Mouse (Mus musculus) MEL (cell line): ENCODE measurements at regions not wholly inside any gene's neighbourhood (a gene's known extent, or its start where the extent isn't known, plus 50 kb on each side); places are given as distances from the start of the nearest gene placed in this dataset.

ENCODE experiments used
- DNase-seq: peaks from one replicate; pipeline ENCODE4 v3.0.0; 2011; ENCODE audit warnings: low read depth, low spot score
- H3K27ac ChIP-seq: 2 replicates; pipeline ENCODE4 v1.5.1; 2012; ENCODE audit warnings: low read depth, mild to moderate bottlenecking, control low read depth, low read length, moderate library complexity; ENCODE audit not compliant: control insufficient read depth
- H3K27me3 ChIP-seq, 2 experiments: fragments of 150-350 bp in 1 of 2; sonication (generic) in 1 of 2; 2 replicates each; pipeline ENCODE4 v1.6.1; 2012; ENCODE audit warnings: low read length in 2 of 2, mild to moderate bottlenecking in 2 of 2, improper control_type of control experiment in 1 of 2, moderate library complexity in 1 of 2; ENCODE audit not compliant: insufficient read depth in 2 of 2, control insufficient read depth in 1 of 2
- H3K36me3 ChIP-seq, 2 experiments: 2 replicates each; pipeline ENCODE4 v1.6.1; 2012 to 2014; ENCODE audit warnings: low read length in 2 of 2, improper control_type of control experiment in 1 of 2, inconsistent platforms in 1 of 2, mild to moderate bottlenecking in 1 of 2; ENCODE audit not compliant: insufficient read depth in 2 of 2, control insufficient read depth in 1 of 2
- H3K4me1 ChIP-seq, 2 experiments: fragments of 150-350 bp in 1 of 2; sonication (generic) in 1 of 2; 2 replicates each; pipeline ENCODE4 v1.6.1; 2012; ENCODE audit warnings: low read length in 2 of 2, improper control_type of control experiment in 1 of 2, mild to moderate bottlenecking in 1 of 2; ENCODE audit not compliant: insufficient read depth in 2 of 2, control insufficient read depth in 1 of 2
- H3K4me3 ChIP-seq, 2 experiments: fragments of 150-350 bp in 1 of 2; sonication (generic) in 1 of 2; 2 replicates each; pipeline ENCODE4 v1.5.1; 2012; ENCODE audit warnings: low read depth in 2 of 2, low read length in 2 of 2, mild to moderate bottlenecking in 2 of 2, moderate library complexity in 2 of 2, control low read depth in 1 of 2, improper control_type of control experiment in 1 of 2; ENCODE audit not compliant: control insufficient read depth in 1 of 2, insufficient read depth in 1 of 2
- H3K79me2 ChIP-seq: 2 replicates; pipeline ENCODE4 v1.6.1; 2012; ENCODE audit warnings: mild to moderate bottlenecking, low read length, moderate library complexity; ENCODE audit not compliant: control insufficient read depth, poor library complexity, insufficient read depth
- H3K9ac ChIP-seq: 2 replicates; pipeline ENCODE4 v1.6.1; 2012; ENCODE audit warnings: low read depth, mild to moderate bottlenecking, control low read depth, low read length, moderate library complexity; ENCODE audit not compliant: control insufficient read depth, poor library complexity, severe bottlenecking
- H3K9me3 ChIP-seq: fragments of 150-350 bp; sonication (generic); replicated peaks from 2 replicates; pipeline ENCODE4 v1.6.1; 2012; ENCODE audit warnings: mild to moderate bottlenecking, low read length, improper control_type of control experiment, moderate library complexity; ENCODE audit not compliant: insufficient read depth
- CHD2 ChIP-seq: IDR thresholded peaks from 2 replicates; pipeline ENCODE4 v1.6.1; 2011; ENCODE audit warnings: low read length, improper control_type of control experiment
- EP300 ChIP-seq, 2 experiments: IDR thresholded peaks; 2 replicates each; pipeline ENCODE4 v1.6.1; 2011; ENCODE audit warnings: improper control_type of control experiment in 2 of 2, low read length in 2 of 2, low read depth in 1 of 2, mild to moderate bottlenecking in 1 of 2
- GATA1 ChIP-seq: IDR thresholded peaks from 2 replicates; pipeline ENCODE4 v1.6.1; 2011; ENCODE audit warnings: low read depth, low read length, improper control_type of control experiment
- KAT2A ChIP-seq: conservative IDR thresholded peaks from 2 replicates; pipeline ENCODE4 v1.6.1; 2012; ENCODE audit warnings: low read depth, low read length, improper control_type of control experiment, inconsistent platforms
- MAFK ChIP-seq: IDR thresholded peaks from 2 replicates; pipeline ENCODE4 v1.6.1; 2011; ENCODE audit warnings: low read depth, mild to moderate bottlenecking, low read length, improper control_type of control experiment, borderline replicate concordance
- MAZ ChIP-seq: IDR thresholded peaks from 2 replicates; pipeline ENCODE4 v1.6.1; 2012; ENCODE audit warnings: low read depth, mild to moderate bottlenecking, inconsistent platforms, low read length, improper control_type of control experiment
- POLR2AphosphoS2 ChIP-seq: IDR thresholded peaks from 2 replicates; pipeline ENCODE4 v1.6.1; 2011; ENCODE audit warnings: low read length, improper control_type of control experiment
- TCF12 ChIP-seq: IDR thresholded peaks from 2 replicates; pipeline ENCODE4 v1.6.1; 2014; ENCODE audit warnings: low read depth, mild to moderate bottlenecking, inconsistent platforms, low read length, improper control_type of control experiment, moderate library complexity
- ZMIZ1 ChIP-seq: IDR thresholded peaks from 2 replicates; pipeline ENCODE4 v1.6.1; 2012; ENCODE audit warnings: low read depth, mild to moderate bottlenecking, inconsistent platforms, low read length, improper control_type of control experiment, moderate library complexity

DNA sequence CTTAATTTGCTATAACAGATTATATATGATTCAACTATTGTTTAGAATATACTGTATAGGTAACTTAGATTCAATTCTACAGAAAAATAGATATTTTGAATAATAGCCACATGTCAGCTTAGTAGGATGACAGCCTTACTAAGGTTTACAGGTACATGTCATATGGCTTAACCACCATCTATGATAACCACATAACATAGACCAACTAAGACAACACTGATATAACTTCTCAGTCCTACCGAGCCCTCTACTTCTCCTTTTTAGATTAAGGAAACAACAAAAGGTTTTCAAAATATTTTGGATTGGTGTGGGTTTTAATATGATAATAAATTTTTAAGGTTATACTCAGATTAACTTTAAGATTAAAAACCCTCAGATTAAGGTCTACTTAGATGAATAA, 977.4 kb downstream of the 4930447A16Rik start (continued):
- TF ChIP-seq POLR2AphosphoS2: no peak

DNA sequence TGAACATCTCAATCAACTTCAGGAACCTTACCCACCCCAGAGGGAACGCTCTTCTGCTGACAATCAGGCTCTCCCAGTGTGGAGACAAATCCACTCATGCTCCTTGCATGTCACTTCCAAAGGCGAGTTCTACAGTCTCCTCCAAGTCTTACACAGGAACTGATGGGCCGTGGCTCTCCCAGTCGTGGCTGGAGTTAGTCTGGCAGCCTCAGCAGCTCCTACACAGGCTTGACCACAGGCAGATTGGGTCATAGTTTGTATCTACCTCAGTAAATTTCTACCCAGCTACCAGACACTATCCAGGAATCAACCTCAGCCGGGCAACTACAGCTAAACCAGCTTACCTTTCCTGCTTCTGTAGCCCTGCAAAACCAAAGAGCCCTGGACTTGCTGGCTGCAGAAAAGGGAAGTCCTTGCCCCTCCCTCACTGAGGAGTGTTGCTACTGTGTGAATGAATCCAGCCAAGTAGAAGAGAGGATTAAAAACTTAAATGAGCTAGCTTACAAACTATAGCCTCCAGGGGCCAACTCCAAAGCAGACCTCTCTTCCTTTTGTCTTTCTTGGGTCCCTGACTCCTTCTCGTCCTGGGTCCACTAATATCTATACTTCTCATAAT, 978.5 kb downstream of the 4930447A16Rik start:
- peaks cover 9 to 29% of the 10 kb centered on the region in 2 experiments for H3K4me1 ChIP-seq
- H3K9me3 ChIP-seq: no peaks in the 10 kb centered on the region
- DNase-seq: peak; percentile 84
- H3K36me3 ChIP-seq: peaks cover 0 to 27% of the 10 kb centered on the region in 2 experiments; a peak in 2 of 4 replicates
- no peak overlapping the region for H3K27ac ChIP-seq
- no peak for TF ChIP-seq ZMIZ1
- 0 out of 4 replicates have a peak, but pooled peaks of 1 of the 2 experiments have one; percentile 11 for TF ChIP-seq EP300 (IDR thresholded peaks at IDR 0.05; ENCODE audit: low read depth in 1 of 2, low read length in 2 of 2)
- 0 out of 2 replicates have a peak, but pooled peaks have one; percentile 8 for TF ChIP-seq TCF12
- no peak for TF ChIP-seq MAFK
- peak; percentile 50; the same call in 1 of the 2 replicates for TF ChIP-seq MAZ
- no peak overlapping the region for H3K9ac ChIP-seq
- no peak overlapping the region for H3K4me3 ChIP-seq
- no peaks in the 10 kb centered on the region for H3K79me2 ChIP-seq
- H3K27me3 ChIP-seq: peaks cover 1 to 3% of the 10 kb centered on the region in 2 experiments; a peak in 2 of 4 replicates

DNA sequence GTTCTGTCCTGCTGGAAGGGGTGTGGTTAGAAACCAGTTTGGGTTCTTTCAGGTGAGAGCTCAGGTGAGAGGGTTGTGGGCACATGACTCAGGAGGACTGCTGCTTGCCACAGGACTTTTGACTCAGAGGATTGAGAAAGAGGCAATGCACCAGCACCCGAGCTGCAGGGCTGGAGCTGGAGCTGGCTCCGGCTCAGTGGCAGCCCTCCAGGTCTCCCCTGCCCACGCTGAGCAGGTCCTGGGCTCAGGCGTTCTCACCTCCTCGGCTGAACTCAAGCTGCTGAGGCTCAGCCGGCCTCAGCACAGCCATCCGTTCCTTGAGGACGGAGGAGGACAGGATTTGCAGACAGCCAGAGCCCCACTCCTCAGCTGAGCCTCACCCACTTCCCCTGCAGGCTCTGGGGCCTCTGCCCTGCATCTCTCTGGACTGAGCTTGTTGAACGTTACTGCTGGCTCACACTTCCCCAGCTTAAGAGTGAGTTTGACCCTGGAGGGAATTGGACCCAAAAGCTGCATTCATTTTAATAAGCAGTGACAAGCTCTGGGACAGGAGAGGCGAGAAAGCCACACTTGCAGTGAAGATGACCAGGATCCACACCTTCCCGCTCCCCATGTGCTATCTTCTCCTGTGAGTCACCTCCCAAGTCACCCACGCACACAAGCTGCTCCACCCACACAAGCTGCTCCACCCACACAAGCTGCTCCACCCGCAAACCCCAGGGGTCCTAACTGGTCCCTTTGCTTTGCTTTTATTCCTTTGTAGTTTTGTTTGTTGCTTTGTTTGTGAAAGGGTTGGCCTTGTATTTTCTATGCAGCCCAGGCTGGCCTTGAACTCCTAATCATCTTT, 981.0 kb downstream of the 4930447A16Rik start:
- H3K9ac ChIP-seq: peak overlapping the region; percentile 5; the same call in 1 of the 2 replicates
- peak; percentile 62 for DNase-seq
- H3K36me3 ChIP-seq: peaks cover 0 to 27% of the 10 kb centered on the region in 2 experiments; a peak in 2 of 4 replicates
- H3K79me2 ChIP-seq: no peaks in the 10 kb centered on the region
- peaks cover 9 to 29% of the 10 kb centered on the region in 2 experiments for H3K4me1 ChIP-seq
- H3K4me3 ChIP-seq: no peak overlapping the region
- H3K27ac ChIP-seq: no peak overlapping the region
- TF ChIP-seq CHD2: no peak
- peak; percentile 7 to 31; a peak in 2 of 4 replicates for TF ChIP-seq EP300 (IDR thresholded peaks at IDR 0.05; ENCODE audit: low read depth in 1 of 2, low read length in 2 of 2)
- no peak for TF ChIP-seq KAT2A
- TF ChIP-seq GATA1: no peak
- TF ChIP-seq, all 39 proteins: peak for 1
- 0 out of 4 replicates have a peak, but pooled peaks cover 0 to 1% of the 10 kb centered on the region in 2 experiments for H3K27me3 ChIP-seq
- no peaks in the 10 kb centered on the region for H3K9me3 ChIP-seq
